Mouse (Mus musculus) forebrain, embryonic 16.5 days (tissue): ENCODE measurements at regions not wholly inside any gene's neighbourhood (a gene's known extent, or its start where the extent isn't known, plus 50 kb on each side); places are given as distances from the start of the nearest gene placed in this dataset.

Experiments
- ATAC-seq: fragments of 200-750 bp; cut with Nextera tagmentation; 2 replicates; pipeline ENCODE4 v1.8.0; 2017; ENCODE audit warnings: mild to moderate bottlenecking, moderate library complexity
- H3K27ac ChIP-seq: fragments of 300-500 bp; sonication (generic); 2 replicates; pipeline ENCODE4 v1.5.1; 2014; ENCODE audit warnings: low read length, control low read depth
- H3K27me3 ChIP-seq: fragments of 300-500 bp; sonication (generic); replicated peaks from 2 replicates; pipeline ENCODE4 v1.6.1; 2014; ENCODE audit warnings: low read length; ENCODE audit not compliant: control insufficient read depth, insufficient read depth
- H3K36me3 ChIP-seq: fragments of 300-500 bp; sonication (generic); 2 replicates; pipeline ENCODE4 v1.6.1; 2014; ENCODE audit not compliant: control insufficient read depth, insufficient read depth
- H3K4me1 ChIP-seq: fragments of 300-500 bp; sonication (generic); replicated peaks from 2 replicates; pipeline ENCODE4 v1.6.1; 2014; ENCODE audit warnings: low read length; ENCODE audit not compliant: control insufficient read depth, insufficient read depth
- H3K4me2 ChIP-seq: fragments of 300-500 bp; sonication (generic); 2 replicates; pipeline ENCODE4 v1.6.1; 2014; ENCODE audit warnings: mild to moderate bottlenecking, low read length, control low read depth
- H3K4me3 ChIP-seq: fragments of 300-500 bp; sonication (generic); replicated peaks from 2 replicates; pipeline ENCODE4 v1.5.1; 2014; ENCODE audit warnings: mild to moderate bottlenecking, low read length, control low read depth
- H3K9ac ChIP-seq: fragments of 300-500 bp; sonication (generic); replicated peaks from 2 replicates; pipeline ENCODE4 v1.6.1; 2014; ENCODE audit warnings: low read depth, low read length, control low read depth
- H3K9me3 ChIP-seq: fragments of 300-500 bp; sonication (generic); 2 replicates; pipeline ENCODE4 v1.6.1; 2016; ENCODE audit warnings: low read length; ENCODE audit not compliant: control insufficient read depth
- WGBS: fragments of 180-500 bp; shearing (Covaris S2); extraction: QIAGEN DNeasy Blood & Tissue Kit; methylation state at CpG from one replicate; pipeline ENCODE4 v1.1.7; 2014; 5-methylcytosine and 5-hydroxymethylcytosine counted together

DNA sequence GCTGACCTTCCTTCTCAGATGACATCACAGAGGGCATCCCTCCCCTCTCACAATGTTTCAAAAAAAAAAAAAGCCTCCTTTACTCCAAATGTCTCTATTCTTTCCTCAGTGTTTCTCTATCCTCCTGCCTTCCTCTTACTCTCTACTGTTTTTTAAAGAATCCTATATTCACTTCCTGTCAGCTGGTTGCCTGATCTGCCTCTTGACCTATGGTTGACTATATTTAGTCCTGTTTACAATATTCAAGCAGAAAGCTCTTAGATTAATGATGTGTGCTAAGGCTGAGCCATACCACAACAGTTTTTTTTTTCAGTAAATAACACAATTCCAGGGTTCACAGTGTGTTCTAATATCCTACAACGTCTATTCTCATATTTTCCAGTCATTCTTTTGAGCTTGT, 133.2 kb upstream of the Ano5 start:
- Histone ChIP-seq H3K9ac (no peak overlapping the region), H3K4me3 (no peak overlapping the region), H3K27me3 (no peaks in the 10 kb centered on the region), H3K36me3 (no peaks in the 10 kb centered on the region), H3K9me3 (no peaks in the 10 kb centered on the region), H3K4me2 (no peak overlapping the region), H3K4me1 (no peaks in the 10 kb centered on the region), H3K27ac (no peak overlapping the region)
- 50% methylated on average over 1 of the region's 1 CpGs for WGBS
- no peak for ATAC-seq
